Mouse (Mus musculus) layer of hippocampus, postnatal 10 days (tissue): ENCODE results near the gene P4ha1. TPM values are rescaled to one million over a fixed set of nuclear protein-coding genes. Genes with fewer than 3 reads are reported as not detected.
"Not testable (repeated sequence)": the region's sequence is repeated elsewhere in the genome, so short reads cannot be mapped to it uniquely, and the experiment has no call there.

Experiments
- DNase-seq, 2 experiments: peaks; one replicate each; pipeline ENCODE4 v3.0.0; 2021; ENCODE audit warnings: low spot score in 2 of 2
- long read RNA-seq: library from polyadenylated mRNA; stranded (forward); transcript quantifications from one replicate; pipeline ENCODE4 v2.0.0, GENCODE M21; 2023
- total RNA-seq, 2 experiments: library from RNA; stranded (reverse); gene quantifications; 2 replicates each; pipeline ENCODE4 v1.2.3; 2021

Gene P4ha1
- 10 to 100 TPM; 29.8 to 30.9 TPM for total RNA-seq
- long read RNA-seq, full-length matches to known transcripts = 24 of 32 reads
- long read RNA-seq, partial matches to known transcripts = 5 of 32 reads
- long read RNA-seq, other reads (novel, unspliced or antisense) = 3 of 32 reads

- DNase-seq = peak; percentile 99
Observed at GRCm38 (mm10) chr10:59323100-59323487, at the start of gene P4ha1. Gene P4ha1, plus strand, starts transcription at chr10:59323296.

DNA sequence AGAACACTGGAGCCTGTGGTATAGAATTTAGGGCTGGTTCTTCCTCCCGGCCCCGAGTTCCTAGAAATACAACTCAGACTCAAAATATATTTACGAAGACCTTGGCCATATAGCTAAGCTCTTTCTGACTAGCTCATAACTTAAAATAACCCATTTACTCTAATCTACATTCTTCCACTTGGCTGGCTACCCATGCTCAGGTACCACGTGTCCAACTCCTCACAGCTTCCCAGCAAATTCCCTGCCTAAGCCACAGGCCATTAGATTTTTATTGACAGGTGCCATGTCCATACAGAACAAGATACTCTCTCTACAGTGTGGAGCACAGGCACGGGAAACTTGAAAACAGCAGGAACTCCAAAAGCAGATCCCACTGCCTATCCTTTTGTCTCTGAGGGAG lies 47.4 kb upstream of the P4ha1 start:
- DNase-seq = no peak

DNA sequence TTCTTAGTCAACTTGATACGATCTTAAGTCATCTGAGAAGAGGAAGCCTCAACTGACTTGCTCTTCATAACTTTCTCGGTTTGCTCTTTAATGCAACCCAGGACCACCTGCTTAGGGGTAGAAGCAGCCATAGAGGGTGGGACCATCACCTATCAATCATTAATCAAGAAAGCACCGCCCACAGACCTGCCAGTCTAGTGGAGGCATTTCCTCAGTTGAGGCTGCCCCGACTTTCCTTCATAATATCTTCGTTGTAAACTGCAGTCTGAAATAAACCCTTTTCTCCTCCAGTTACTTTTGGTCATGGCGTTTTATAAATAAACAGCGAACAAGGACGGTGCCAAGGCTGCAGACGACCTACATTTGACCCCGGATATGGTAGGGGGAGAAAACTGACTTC lies 46.0 kb upstream of the P4ha1 start:
- DNase-seq = no peak

DNA sequence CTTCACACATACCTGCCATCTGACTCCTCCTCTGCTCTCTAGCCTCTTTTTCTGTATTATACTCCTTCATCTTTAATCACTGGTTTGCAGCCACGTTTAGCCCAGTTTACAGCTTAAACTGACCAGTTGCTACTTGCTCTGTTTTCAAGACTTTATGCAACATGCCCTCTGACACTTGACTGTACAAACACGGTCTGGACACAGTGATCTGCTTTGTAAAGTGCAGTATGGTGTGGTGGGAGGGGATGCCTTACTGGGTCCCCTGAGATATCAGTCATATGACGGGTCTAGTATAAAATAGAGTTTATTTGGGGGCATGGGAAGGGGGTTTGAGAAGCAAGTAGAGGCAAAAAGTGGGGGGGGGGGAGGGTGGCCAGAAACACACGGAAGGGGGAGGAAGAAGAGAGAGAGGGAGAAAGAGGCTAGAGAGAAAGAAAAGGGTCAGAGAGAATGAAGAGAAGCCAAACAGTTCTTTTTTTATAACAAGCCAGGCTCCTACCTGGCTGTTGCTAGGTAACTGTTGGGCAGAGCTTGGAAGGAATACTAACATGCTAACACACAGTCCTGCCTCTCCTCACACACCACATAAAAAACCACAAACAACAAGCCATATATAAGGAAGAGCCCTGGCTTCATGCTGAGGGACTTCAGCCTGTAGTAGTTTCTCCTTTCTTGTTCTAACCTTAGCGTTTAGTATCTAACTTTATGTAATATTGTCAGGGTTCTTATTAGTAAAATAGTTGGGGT lies 45.2 kb upstream of the P4ha1 start:
- DNase-seq = no peak

DNA sequence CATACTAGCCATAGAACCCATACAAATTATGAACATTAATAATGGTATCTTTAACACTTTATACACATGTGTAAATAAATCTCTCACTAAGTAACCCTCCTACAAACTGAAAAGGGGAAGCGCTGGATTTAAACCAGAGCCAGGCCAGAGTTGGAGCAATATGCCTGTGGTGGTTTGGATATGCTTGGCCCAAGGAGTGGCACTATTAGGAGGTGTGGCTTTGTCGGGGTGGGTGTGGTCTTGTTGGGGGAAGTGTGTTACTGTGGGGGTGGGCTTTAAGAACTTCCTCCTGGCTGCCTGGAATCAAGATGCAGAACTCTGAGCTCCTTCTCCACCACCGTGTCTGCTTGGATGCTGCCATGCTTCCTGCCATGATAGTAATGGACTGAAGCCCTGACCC lies 39.9 kb upstream of the P4ha1 start:
- DNase-seq = no peak

- no peak for DNase-seq
Observed at GRCm38 (mm10) chr10:59283749-59284148, 39.3 kb upstream of the P4ha1 start.

DNA sequence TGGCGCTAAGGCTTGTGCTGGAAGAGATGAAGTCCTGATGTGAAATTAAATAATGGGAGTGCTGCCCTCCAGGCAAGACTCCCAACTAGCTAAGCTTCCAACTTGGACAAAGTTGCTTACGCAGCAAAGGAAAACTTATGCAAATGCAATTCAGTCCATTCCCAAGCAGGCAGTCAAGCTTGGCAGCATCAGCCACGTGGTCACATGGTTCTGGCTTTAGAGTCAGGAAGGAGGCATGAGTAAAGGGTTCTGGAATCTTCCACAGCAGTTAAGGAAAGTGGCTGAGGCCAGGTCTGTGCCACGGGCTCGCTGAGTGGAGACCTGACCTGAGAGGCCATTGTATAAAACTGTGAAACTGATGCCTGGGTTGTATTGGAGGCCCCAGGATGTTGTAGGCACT lies 37.6 kb upstream of the P4ha1 start:
- DNase-seq = no peak

DNA sequence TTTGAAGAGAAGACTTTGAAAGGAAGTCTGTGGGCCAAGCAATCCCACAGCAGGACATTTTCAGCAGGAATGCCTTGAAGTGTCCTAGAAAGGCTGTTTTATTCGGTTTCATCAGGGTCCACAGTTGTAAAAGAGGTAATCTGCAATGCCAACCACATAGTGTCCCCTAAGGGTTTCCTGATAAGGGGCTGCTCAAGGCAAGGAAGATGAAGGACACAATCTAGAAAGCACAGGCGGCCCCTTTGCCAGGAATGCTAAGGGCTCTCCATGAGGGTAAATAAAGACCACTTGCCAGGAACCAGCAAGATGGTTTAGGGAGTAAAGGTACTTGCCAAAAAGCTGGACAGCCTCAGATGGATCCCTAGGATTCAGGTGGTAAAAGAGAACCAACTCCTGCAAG lies 35.8 kb upstream of the P4ha1 start:
- no peak for DNase-seq

DNA sequence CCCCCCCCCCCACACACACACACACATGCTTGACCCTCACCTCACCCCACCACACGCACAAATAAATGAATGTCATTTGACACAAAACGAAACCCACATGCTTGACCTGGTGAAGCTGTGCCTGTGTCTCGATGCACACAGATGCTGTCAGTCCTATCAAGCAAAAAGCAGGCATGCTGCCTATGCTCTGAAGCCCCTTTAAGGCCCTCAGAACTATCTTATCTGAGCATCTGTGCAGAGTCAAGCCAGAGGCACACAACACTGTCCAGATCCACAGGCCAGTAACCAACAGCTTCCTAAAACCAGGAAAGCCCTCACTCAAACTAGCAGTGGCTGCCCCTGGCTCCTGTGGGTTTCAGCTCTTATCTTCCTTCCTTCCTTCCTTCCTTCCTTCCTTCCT lies 35.4 kb upstream of the P4ha1 start:
- no peak for DNase-seq

GRCm38 (mm10) chr10:59289062-59289461 lies 34.0 kb upstream of the P4ha1 start:
- DNase-seq = no peak

- no peak for DNase-seq
Observed at GRCm38 (mm10) chr10:59291536-59291935, 31.6 kb upstream of the P4ha1 start.

DNA sequence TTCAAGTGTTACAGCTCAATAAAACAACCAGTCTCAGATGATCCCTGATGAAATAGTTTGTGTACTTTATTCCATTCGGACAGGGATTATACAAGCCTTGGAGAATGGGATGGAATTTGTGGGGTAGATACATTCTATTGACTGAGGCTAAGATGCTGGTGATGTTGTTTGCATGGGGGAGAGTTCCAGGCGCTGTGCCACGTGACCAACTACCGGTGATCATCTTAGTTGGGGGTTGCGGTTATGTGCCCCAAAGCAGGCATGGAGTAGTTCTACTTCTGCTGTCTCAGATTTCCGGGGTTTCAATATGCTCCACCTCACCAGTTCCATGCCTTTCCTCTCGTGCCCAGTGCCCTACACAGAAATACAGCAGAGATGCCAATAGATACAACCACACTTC lies 31.0 kb upstream of the P4ha1 start:
- DNase-seq = no peak

- DNase-seq = peak; percentile 89 to 91
Observed at GRCm38 (mm10) chr10:59292558-59292957, 30.5 kb upstream of the P4ha1 start.

- peak; percentile 67 to 69 for DNase-seq
Observed at GRCm38 (mm10) chr10:59295241-59295811, 27.8 kb upstream of the P4ha1 start.

DNA sequence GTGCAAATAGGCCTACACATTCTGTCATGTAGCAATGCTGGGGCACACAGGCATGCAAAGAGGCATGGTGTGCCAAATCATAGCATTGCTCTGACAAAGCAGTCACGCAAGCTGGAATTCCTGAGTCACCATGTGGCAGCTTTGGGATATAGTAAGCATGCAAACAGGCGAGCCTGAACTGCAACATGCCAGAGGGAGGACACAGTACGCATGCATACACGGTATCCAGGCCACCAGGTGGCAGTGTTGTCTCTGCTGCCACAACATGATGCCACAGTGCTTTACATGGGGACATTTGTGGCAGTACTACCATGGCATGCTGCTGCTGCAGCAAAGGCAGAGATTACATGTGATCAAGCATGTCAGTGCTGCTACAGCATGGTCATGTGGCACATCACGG lies 26.8 kb upstream of the P4ha1 start:
- DNase-seq = peak; percentile 77 to 82

DNA sequence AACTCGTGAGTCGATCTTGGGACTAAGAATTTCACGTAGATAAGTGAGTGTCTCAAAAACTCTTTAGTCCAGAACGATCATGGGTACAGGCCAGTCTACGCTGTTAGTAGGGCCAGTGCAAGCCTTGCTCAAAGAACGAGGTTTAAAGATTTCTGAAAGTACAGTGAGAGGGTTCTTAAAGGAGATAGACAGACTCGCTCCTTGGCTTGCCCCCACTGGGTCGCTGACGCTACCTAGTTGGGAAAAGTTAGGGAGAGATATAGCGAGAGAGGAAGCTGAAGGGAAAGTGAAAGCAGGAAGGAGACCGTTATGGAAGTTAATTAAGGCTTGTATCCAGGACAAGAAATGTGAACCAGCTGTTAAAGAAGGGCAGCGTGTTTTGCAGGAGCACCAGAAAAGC lies 20.4 kb upstream of the P4ha1 start:
- DNase-seq = not testable (repeated sequence)

- peak; percentile 63 to 67 for DNase-seq
Observed at GRCm38 (mm10) chr10:59308993-59309715, 13.9 kb upstream of the P4ha1 start.

GRCm38 (mm10) chr10:59310124-59310523 lies 13.0 kb upstream of the P4ha1 start:
- DNase-seq = no peak

- DNase-seq = no peak
Observed at GRCm38 (mm10) chr10:59310691-59311457, 12.2 kb upstream of the P4ha1 start.

DNA sequence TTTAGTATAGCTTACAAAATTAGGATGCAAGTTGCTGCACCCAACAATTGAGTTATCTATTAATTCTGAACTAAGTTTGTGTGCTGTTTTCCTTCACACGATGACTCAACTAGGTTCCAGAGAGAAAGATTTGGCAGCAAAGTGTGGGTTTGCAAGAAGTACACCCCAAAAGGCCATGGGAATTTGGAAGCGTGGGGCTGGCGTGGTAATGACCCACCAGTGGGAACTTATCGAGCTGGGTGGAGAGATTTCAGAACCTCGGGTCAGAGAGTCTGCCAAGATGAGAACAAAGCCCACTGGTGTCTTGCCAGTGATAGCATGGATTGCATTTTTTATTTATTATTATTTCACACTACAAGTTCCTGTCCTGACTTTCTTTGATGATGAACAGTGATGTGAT lies 11.2 kb upstream of the P4ha1 start:
- no peak for DNase-seq

- DNase-seq = no peak
Observed at GRCm38 (mm10) chr10:59321112-59321511, 2.0 kb upstream of the P4ha1 start.
